Mouse (Mus musculus) monocyte, adult 5-6 weeks (primary cell): ENCODE data around the gene Dync1li2. TPM values are rescaled to one million over a fixed set of nuclear protein-coding genes. Genes with fewer than 3 reads are reported as not detected.

ENCODE experiments used
- ATAC-seq: fragments of 153-309, 156-312 bp; replicated peaks from 2 replicates; pipeline ENCODE4 v1.8.0; 2017; ENCODE audit warnings: mild to moderate bottlenecking; ENCODE audit not compliant: low TSS enrichment, insufficient number of reproducible peaks, severe bottlenecking, poor library complexity, low FRiP score
- total RNA-seq: library from RNA; stranded (forward); fragments of 200-1000, 200-491, 200-594 nt; gene quantifications from 3 replicates; pipeline ENCODE4 v1.2.3, GENCODE M21; 2017

The Dync1li2 gene
- total RNA-seq: 57.3 to 86.0 TPM (median 57.8 TPM) in 3 replicates

- ATAC-seq: peak; percentile 87
Observed at GRCm38 (mm10) chr8:104442299-104443124, at the start of gene Dync1li2. Dync1li2 (minus strand) TSS chr8:104443047.

DNA sequence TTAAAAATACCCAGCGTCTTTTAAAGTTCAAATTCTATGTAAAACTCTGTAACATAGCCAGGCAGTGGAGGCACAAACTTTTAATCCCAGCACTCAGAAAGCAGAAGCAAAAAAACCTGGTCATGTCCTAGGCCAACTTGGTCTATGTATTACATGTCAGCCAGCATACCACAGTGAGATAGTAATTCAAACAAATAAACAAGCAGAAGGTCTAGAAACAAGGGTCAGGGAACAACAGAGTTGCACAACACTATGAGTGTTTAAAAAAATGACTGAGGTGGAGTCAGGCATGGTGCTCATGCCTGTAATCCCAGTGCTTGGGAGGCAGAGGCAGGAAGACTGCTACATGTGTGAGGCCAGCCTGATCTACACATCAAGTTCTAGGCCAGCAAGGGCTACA lies 36.2 kb upstream of the Dync1li2 start:
- no peak for ATAC-seq

DNA sequence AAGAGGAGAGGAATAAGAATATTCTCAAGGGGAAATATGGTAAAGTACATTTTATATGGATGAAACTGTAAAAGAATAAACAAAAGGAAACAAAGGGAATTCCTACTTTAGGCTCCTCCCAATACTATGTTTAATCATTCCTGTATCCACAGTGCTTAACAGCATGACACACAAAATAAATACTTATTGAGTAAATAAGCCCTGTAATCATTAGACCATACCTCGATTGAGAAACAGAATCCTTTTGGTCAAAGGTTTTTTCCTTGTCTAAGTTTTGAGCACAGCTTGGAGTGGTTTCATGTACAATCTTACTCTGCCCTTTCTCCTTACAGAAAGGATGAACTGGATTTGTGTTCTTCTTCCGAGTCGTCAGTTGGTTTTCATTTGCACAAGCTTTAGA lies 29.6 kb upstream of the Dync1li2 start:
- no peak for ATAC-seq

DNA sequence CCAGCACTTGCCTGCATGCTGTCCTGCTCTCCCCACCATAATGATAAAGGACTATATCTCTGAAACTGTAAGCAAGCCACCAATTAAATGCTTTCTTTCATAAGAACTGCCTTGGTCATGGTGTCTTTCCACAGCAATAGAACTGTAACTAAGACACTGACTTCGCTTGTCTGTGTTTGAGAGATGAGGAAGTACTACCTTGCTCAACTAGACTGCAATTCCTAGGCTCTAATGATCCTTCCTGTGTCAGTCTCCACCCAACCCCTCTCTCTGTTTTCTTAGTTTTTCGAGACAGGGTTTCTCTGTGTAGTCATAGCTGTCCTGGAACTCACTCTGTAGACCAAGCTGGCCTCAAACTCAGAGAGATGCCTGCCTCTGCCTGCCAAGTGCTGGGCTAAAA lies 24.6 kb upstream of the Dync1li2 start:
- ATAC-seq: no peak

DNA sequence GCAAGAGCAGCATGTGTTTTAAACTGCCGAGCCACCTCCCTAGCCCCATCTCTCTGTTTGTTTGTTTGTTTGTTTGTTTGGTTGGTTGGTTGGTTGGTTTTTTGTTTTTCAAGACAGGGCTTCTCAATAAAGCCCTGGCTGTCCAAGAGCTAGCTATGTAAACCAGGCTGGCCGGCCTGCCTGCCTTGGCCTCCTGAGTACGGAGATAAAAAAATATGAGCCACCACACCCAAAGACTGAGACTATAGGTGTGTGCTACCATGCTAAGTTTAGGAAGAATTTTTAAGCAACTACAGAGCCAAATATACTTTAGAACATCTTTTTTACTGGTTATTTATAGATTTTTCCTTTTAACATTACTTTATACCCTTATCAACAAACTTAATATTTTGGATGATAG lies 9.3 kb upstream of the Dync1li2 start:
- ATAC-seq: no peak

- ATAC-seq: no peak
Observed at GRCm38 (mm10) chr8:104448796-104449195, 5.9 kb upstream of the Dync1li2 start.

- no peak for ATAC-seq
Observed at GRCm38 (mm10) chr8:104446016-104446415, 3.2 kb upstream of the Dync1li2 start.

- no peak for ATAC-seq
Observed at GRCm38 (mm10) chr8:104445248-104445647, 2.4 kb upstream of the Dync1li2 start.

GRCm38 (mm10) chr8:104443125-104443679 lies 355 bp upstream of the Dync1li2 start:
- ATAC-seq: no peak

- ATAC-seq: no peak
Observed at GRCm38 (mm10) chr8:104441613-104442012, 1.2 kb downstream of the Dync1li2 start.

DNA sequence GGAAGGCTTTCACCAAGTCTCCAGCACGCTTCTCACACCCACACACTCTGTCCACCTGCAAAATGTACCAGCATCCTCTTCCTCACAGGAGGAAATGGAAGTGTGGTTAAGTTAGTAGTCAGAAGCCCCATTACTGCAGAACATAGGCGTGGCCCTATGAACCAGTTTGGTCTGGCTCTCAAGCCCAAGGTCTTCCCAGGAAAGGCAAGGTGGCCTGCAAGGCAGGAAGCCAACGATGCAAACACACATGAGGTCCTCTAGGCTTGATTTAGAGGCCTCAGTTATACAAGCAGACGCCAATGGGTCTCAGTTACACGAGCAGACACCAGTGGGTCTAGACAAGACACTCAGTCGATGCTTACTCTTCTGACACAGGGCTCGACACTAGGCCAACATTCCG lies 3.4 kb downstream of the Dync1li2 start:
- no peak for ATAC-seq

GRCm38 (mm10) chr8:104437494-104438135 lies 5.2 kb downstream of the Dync1li2 start:
- ATAC-seq: no peak

GRCm38 (mm10) chr8:104436591-104436990 lies 6.3 kb downstream of the Dync1li2 start:
- ATAC-seq: no peak

GRCm38 (mm10) chr8:104436038-104436437 lies 6.8 kb downstream of the Dync1li2 start:
- peak; percentile 84 for ATAC-seq

DNA sequence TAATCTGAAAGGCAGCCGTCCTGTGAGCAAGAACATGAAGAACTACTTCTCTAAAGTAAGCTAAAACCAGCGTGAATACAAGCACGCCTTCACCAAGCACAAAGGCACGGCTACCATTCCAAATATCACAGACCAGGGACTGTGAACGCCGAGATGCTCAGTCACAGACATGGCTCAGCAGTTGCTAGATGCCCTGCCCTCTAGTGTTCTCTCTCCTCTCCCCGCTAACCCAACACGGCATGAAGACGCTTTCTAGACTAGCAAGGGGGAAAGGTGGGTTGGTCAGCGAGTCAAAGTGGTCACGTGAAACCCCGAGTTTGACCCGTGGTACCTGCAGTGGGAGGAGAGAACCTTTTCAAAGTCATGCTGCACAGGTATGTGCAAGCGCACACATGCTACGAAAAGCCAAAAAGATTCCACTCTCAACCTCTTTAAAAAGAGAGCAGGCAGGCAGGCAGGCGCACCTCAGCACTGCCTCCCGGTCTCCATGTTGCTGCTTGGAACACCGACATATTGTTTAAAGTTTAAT lies 8.0 kb downstream of the Dync1li2 start:
- ATAC-seq: no peak

DNA sequence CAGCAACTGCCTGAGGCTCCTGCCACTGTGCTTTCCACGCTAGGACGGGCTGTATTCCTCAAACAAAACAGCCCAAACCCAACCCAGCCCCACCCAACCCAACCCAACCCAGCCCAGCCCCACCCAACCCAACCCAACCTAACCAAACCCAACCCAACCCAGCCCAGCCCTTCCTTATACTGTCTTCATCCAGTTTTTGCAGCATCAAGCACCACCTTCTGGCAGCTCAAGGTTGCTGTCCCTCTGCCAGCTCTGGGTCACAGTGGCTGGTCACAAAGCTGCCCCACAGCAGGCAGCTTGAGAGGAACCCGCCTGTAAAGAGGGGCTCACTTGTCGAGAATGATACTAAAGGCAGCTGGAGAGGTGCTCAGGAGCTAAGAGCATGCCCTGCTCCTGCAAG lies 8.6 kb downstream of the Dync1li2 start:
- ATAC-seq: no peak

- no peak for ATAC-seq
Observed at GRCm38 (mm10) chr8:104433191-104433842, 9.5 kb downstream of the Dync1li2 start.

- no peak for ATAC-seq
Observed at GRCm38 (mm10) chr8:104432656-104433055, 10.2 kb downstream of the Dync1li2 start.

- ATAC-seq: no peak
Observed at GRCm38 (mm10) chr8:104430230-104430629, 12.6 kb downstream of the Dync1li2 start.
